In genomic region chr7:44974383-44975116, GRCm38 (mm10) we compare ENCODE assay signal across 8 mouse cellular contexts. TPM values are rescaled to one million over a fixed set of nuclear protein-coding genes. Genes with fewer than 3 reads are reported as not detected.
DNase-seq lines count a peak whose midpoint lies in the region; ATAC-seq and TF ChIP-seq lines count a peak whose summit lies in the region.

Gene Cpt1c, minus strand, starts transcription at chr7:44974851.

- intact Hi-C loops in heart, postnatal 36 days (cut with DNase I) = no loop called here

- peak; percentile 47; the same call in 1 of the 2 replicates for TF ChIP-seq POLR2A in lung, adult 2 months (IDR thresholded peaks at IDR 0.05; ENCODE audit: borderline replicate concordance, extremely low read depth, low read depth, low read length)

- no peaks in the 10 kb centered on the region for H3K27me3 ChIP-seq in Patski

- WGBS in lung, adult 2 months = 3% methylated on average over 22 of the region's 22 CpGs

- in situ Hi-C loops in Patski (cut with MboI; ENCODE audit: low pct_unique_long_range_greater_than_20kb) = loop anchor here (25.0 kb wide), 1 partner anchor 262 kb away; the partner anchor contains the start of gene Izumo2

- CTCF ChIA-PET in Patski (lab: Charles Lee) = interaction anchor here (1.0 kb wide), 1 partner anchor 40 kb away, joined by 3 read pairs; no protein-coding TSS in a partner anchor

- ATAC-seq in Patski = no peak
- ATAC-seq in frontal cortex, adult (ENCODE audit: low TSS enrichment) = peak; percentile 59

- peak within 1 kb of the TSS; percentile 60 for H3K4me3 ChIP-seq in lung, adult 2 months (replicated peaks; ENCODE audit: extremely low read depth, low read depth, low read length)

- peaks cover 5% of the 10 kb centered on the region; the same call in 1 of the 2 replicates for H3K4me1 ChIP-seq in lung, adult 2 months (ENCODE audit: control insufficient read depth, insufficient read depth, low read length)

- POLR2A ChIA-PET in Patski (lab: Charles Lee) = interaction anchor here (0.6 kb wide), 3 partner anchors 18 to 174 kb away, joined by 3 read pairs; no protein-coding TSS in a partner anchor

- TF ChIP-seq CTCF in Patski (IDR thresholded peaks at IDR 0.05) = no peak
- no peak for TF ChIP-seq CTCF in lung, adult 2 months (IDR thresholded peaks at IDR 0.05; ENCODE audit: insufficient read depth, low read length)

- no peak for DNase-seq in Patski (ENCODE audit: low read depth, low spot score)
- DNase-seq in cerebellum, postnatal 10 days = peak; percentile 94 to 95
- DNase-seq in heart, postnatal 36 days = peak; percentile 71 to 74
- DNase-seq in layer of hippocampus, adult 9-10 months (ENCODE audit: low spot score) = peak; percentile 72
- peak; percentile 56 for DNase-seq in lung, adult 2 months
- DNase-seq in ovary, postnatal 10 days (ENCODE audit: low spot score) = peak; percentile 56
- DNase-seq in urinary bladder, postnatal 4 days (ENCODE audit: low spot score in 2 of 2) = peak; percentile 82 to 89

RNA-seq across cellular contexts. Expression of gene Cpt1c, which starts in this region (rescaled TPM):
- polyA plus RNA-seq in Patski (2021) = 22.1 TPM
- total RNA-seq in heart, postnatal 36 days (2021) = 1 to 10 TPM; 1.4 to 2.1 TPM
- polyA plus RNA-seq in lung, adult 2 months (2012; rRNA removed) = 20.7 and 21.0 TPM in 2 replicates
